Mouse (Mus musculus): ENCODE results near the gene Rpl9-ps6.

DNA sequence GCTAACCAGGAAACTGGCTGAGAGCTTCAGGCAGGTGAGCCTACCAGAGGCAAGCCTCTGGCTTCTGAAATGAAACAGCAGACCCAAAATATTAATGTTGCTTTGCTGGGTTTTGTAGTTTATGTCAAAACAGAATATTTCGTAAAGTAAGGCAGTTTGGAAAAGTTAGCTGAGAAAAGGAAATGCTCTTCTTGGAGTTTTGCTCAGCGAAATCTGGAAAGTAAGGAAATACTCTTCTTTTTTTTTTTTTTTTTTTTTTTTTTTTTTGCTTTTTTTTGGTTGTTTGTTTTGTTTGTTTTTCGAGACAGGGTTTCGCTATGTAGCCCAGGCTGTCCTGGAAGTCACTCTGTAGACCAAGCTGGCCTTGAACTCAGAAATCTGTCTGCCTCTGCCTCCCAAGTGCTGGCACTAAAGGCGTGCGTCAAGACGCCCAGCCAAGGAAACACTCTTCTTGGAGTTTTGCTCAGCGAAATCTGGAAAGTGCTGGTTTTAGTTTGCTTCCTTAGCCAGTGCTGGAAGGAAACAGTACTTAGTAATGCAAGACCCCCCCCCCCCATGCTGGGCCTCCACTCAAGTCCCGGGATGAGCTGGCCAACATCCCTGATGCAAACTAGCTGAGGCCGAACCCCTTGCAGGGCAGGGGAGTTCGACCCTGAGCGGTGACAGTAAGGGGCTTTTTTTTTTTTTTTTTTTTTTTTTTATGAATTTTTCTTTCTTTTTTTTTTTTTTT lies 23.0 kb upstream of the Rpl9-ps6 start:
- TF ChIP-seq POLR2A (IDR thresholded peaks at IDR 0.05; ENCODE audit: borderline replicate concordance, insufficient read depth, low read length) = no peak
- TF ChIP-seq CTCF (IDR thresholded peaks at IDR 0.05; ENCODE audit: borderline replicate concordance, insufficient read depth, low read depth, low read length) = no peak
